Mouse (Mus musculus) urinary bladder, adult 18-20 months (tissue): Measurements from ENCODE around the gene Prkn.
A peak's percentile ranks its signal among the peaks of the same experiment; 100 is the strongest.

Experiments
- DNase-seq, 2 experiments: peaks; one replicate each; pipeline ENCODE4 v3.0.0; 2022; ENCODE audit warnings: low spot score in 2 of 2, mixed read lengths in 2 of 2

Gene Prkn

GRCm38 (mm10) chr17:12037065-12037464, 1196.9 kb downstream of the Prkn start:
- no peak for DNase-seq

GRCm38 (mm10) chr17:12037574-12037973, 1197.4 kb downstream of the Prkn start:
- no peak for DNase-seq

- no peak for DNase-seq
Measured at GRCm38 (mm10) chr17:12038499-12038898, 1198.3 kb downstream of the Prkn start.

DNA sequence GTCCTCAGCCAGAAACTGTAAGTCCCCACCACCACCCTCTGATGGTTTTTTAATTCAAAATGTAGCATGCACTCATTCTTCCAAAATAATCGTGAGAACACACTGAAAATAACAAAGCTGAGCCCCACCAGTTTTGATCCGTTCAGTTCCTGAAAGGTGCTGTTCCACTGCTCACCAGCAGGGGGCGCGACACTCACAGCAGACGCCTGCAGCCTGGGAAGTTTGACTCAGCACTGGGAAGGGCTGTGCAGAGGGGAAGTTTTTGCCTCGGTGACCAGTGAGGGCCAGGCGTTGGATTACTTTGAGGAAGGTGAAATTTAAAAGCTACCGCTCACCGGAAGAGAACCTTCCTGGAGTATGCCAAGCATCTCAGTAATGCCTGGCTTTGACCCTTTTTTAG, 1199.0 kb downstream of the Prkn start:
- DNase-seq, result peak; percentile 68 to 76

- DNase-seq, result no peak
Measured at GRCm38 (mm10) chr17:12039922-12040321, 1199.7 kb downstream of the Prkn start.

DNA sequence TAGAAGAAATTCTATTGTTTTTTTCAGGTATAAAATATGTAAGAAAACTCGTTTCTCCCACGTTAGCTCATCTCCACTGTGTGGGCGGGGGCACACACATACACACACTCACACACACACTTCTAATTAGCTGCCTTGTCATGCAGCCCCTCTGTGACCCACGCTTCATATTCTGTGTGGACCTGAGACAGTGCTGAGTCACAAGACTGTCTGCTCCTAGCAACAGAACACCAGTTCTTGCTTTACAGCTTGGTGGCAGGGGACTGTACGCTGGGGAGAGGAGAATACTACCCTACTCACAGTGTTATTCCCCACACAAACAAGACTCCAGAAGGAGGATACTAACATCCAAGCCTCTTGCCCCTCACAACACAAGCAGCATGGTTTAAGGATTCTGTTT, 1200.4 kb downstream of the Prkn start:
- no peak for DNase-seq

- DNase-seq, result no peak
Measured at GRCm38 (mm10) chr17:12041091-12041655, 1201.0 kb downstream of the Prkn start.

DNA sequence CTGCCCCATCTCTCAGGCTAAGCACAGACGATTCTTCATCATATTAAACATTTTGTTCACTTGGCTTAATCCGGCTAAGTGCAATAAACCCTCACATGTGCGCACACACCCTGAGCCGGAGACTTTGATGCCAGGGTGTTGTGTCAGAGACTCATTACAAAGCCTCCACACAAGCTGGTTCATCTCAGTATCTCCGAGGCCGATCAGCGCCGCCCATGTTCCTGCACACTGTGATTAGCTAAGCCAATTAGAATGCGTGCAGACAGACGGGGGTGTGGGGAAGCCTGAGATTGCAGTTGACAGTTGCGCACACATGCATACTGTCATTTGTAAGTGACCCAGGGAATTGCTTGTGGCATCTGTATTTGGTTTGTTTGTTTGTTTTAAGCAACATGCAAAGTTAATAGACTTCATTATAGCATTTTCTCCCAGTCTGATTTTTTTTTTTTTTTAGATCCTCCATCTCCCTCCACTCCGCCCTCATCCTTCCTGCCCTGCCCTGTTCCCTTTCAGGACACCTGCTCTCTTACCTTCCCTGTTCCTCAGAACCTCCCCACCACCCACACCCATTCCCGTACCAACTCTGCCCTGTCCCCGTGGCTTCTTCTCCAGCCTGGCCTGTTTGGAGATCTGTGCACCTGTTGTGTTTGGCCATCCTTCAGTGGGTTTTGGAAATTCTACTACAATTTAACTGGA, 1202.5 kb downstream of the Prkn start:
- peak in 1 of 2 experiments; percentile 42 for DNase-seq

- DNase-seq, result no peak
Measured at GRCm38 (mm10) chr17:12044222-12044621, 1204.0 kb downstream of the Prkn start.

DNA sequence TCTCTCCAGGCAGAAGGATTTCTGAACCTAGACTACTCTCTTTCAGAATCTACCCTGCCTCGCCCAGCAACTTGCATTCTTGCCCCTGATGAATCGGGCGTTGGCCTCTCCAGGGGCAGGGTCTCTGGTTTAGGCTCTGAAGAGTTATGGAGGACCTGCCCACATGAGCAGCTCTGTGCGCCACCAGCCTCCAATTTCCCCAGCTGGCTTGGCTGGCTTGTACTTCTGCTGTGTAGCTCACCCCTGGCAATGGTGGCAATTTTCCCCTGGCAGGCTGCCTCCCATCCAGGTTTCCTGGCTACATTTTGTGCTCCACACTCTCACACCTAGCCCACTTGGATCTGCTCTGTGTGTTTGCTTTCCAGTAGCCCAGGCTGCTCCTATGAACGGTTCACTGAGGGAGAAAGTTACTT, 1205.7 kb downstream of the Prkn start:
- no peak for DNase-seq

- no peak for DNase-seq
Measured at GRCm38 (mm10) chr17:12047032-12047431, 1206.8 kb downstream of the Prkn start.

DNA sequence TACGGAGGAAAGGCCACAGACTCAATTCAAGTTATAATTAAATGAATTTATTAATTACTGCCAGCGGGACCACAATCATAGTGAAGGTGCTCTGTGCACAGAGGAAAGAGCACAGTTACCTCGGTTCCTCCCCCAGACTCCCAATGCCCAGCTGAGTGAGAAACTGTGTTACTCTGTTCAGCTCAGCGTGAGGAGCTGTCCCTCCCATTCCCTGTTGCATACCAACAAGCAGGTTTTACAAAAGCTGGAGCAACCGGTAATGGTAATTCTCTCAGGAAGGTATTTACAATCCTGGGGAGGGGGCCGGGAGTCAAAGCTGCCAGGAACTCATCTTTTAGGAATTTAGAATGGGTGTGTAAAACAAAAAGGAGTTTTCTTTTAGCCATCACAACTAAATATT, 1207.3 kb downstream of the Prkn start:
- no peak for DNase-seq

DNA sequence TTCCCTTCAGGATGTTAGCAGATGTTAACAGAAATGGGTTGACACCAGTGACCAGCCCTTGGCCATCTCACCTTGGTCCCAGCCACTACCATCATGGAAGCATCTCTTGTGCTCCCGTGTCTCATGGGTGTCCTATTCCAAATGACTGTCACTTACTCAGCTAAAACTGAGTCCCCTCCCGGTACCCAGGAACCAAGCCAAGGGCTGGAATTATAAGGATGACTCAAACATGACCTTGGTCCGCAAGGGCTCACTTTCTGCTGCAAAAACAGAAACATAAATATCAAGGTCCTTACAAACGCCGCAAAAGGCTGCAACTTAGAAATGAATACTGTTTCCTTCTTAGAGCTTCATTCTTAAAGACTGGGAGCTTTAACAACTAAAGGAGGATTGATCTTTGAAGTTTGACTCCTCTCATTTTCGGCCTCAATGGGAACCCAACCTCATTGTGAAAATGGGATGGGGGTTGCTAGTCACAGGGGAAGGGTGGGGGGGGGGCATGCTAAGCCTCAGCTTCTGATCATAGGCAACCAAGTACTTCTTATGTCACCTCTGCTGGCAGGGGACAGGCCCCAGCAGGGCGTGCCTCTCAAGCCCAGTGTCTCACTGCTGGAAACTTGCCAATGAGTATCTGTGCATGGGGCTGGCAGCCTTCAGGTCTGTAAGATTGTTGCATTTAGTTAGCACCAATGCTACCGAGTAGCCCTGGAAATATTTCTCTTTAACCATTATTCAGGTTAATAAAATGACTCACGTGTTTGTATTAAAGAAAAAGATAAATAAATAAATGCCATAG, 1208.7 kb downstream of the Prkn start:
- peak in 1 of 2 experiments; percentile 34 for DNase-seq

DNA sequence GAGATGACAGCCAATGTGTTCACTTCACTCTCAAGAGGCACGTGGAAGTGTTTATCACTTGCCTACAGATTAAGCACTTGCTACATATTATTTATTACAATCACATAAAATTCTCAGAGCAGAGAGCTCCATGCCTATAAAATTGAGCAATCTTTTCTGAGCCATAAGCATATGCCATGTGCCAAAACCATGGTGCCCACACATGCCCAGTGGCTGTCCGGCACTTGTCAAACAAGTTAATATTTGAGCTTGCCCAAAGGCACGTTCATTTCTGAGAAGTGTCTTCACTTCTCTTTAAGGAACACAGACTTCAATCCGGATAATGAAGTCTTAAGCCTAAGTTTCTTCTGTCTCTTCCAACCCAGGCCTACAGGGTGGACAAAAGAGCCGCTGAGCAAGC, 1210.1 kb downstream of the Prkn start:
- peak in 1 of 2 experiments; percentile 25 for DNase-seq

- no peak for DNase-seq
Measured at GRCm38 (mm10) chr17:12051031-12051430, 1210.8 kb downstream of the Prkn start.

DNA sequence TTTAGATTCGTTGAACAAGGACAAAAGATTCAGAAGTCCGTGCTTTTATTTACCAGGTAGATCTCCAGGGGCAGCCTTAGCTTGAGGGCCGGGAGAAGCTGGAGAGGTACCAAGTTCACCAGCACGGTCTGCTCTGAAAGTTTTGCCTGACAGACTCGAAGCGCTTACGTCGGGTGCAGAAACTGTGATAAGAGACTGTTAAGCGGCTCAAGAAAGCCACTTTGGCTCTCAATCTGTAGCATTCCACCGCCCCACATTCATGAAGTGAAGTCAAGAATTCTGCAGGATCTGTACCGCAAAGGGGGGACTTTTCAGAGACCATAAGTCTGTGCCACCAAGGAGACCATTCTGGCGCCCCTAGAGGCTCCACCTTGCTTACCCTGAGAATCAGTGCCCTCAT, 1212.5 kb downstream of the Prkn start:
- DNase-seq, result no peak

GRCm38 (mm10) chr17:12059041-12059440, 1218.9 kb downstream of the Prkn start:
- no peak for DNase-seq

DNA sequence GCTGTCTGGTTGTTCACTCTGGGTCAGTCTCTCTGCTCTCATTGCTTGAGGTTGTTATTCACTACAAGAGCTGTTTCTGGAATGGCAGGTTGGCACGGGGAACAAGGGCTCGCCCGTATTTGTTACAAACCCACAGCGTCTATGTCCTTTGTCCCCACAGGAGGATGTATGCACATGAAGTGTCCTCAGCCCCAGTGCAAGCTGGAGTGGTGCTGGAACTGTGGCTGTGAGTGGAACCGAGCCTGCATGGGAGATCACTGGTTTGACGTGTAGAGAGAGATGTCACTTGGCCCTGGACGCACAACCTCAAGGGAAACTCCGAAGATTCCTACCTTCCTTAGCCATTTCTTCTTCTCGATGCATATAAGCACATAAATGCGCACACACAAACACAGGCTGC, 1221.2 kb downstream of the Prkn start:
- DNase-seq, result no peak

GRCm38 (mm10) chr17:12062861-12063260, 1222.7 kb downstream of the Prkn start:
- no peak for DNase-seq

DNA sequence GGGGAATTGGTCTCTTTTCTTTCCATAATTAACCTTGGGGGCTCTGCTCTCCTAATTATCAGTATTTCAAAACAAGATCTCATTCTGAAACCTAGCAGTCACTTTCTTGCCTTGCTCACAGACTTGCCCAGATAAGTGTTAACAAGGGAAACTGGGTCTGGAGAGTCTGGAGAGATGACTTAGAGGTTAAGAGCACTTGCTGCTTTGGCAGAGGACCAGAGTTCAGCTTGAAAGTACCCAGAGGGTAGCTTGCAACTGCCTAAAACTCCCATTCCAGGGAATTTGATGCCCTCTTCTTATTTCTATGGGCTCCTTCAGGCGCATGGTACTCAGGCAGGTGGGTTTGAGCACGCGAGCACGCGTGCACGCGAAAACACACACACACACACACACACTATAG, 1223.3 kb downstream of the Prkn start:
- no peak for DNase-seq

DNA sequence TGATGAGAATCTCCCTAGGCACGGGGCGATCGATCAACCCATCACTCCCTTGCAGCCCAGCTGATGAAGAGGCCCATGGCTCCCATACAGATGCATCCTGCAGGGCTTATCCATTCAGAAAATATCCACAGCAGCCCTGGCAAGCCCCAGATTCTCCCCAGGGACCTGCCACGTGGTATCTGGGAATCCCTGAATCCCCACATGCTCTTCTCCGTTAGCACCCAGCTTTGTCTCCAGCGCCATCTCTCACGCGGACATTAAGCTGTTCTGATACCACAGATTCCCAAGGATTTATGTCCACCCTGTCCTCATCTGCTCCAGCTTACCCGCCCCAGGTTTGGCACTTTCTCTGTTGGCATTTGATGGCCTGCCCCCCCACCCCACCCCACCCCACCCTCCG, 1225.9 kb downstream of the Prkn start:
- DNase-seq, result no peak

- DNase-seq, result no peak
Measured at GRCm38 (mm10) chr17:12076816-12077215, 1236.6 kb downstream of the Prkn start.
